Mouse (Mus musculus): ENCODE measurements around the gene Togaram2. TPM values are rescaled to one million over a fixed set of nuclear protein-coding genes. Genes with fewer than 3 reads are reported as not detected.
"Not testable (repeated sequence)": the region's sequence is repeated elsewhere in the genome, so short reads cannot be mapped to it uniquely, and the experiment has no call there.

Gene Togaram2
- polyA plus RNA-seq (2014; fragmentation: Nextera tagmentation; extraction: Ambion mirVana): not detected in 2 replicates

DNA sequence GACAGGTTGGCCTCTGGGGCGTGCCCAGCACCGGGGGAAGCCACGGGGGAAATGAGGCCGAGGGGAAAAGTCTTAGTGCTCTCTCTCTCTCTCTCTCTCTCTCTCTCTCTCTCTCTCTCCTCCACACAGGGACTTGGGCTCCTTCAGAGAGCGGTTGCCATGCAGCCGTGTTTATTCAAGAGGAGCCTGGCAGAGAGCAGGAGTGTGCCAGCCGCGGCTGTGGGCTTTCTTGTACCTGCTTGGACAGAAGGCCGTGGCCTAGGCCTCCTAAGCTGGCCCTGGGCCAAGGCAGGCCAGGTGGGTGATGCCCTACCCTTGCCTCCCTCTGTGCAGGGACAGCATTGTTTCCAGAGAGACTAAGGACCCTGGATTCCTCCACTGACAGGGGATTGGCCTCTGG, at the start of gene Togaram2:
Gene Togaram2, plus strand, starts transcription at position 170 of the 400 bp plus-strand sequence.
- no peak within 1 kb of the TSS for H3K4me3 ChIP-seq (ENCODE audit: low read depth, low read length)
- no peaks in the 10 kb centered on the region for H3K9me3 ChIP-seq (ENCODE audit: control insufficient read depth, low read length)
- H3K36me3 ChIP-seq (ENCODE audit: control insufficient read depth, insufficient read depth, low read length): no peaks in the 10 kb centered on the region
- no peak within 1 kb of the TSS for H3K4me2 ChIP-seq
- ATAC-seq (ENCODE audit: low FRiP score) (no peak), DNase-seq (ENCODE audit: low spot score, missing footprints) (no peak)
- no peaks in the 10 kb centered on the region for H3K27me3 ChIP-seq (ENCODE audit: control insufficient read depth, insufficient read depth, low read length)
- WGBS: 49% methylated on average over 9 of the region's 9 CpGs
- H3K27ac ChIP-seq (ENCODE audit: low read depth, low read length): no peak within 1 kb of the TSS
- no peak within 1 kb of the TSS for H3K9ac ChIP-seq (ENCODE audit: low read length)
- no peaks in the 10 kb centered on the region for H3K4me1 ChIP-seq (ENCODE audit: control insufficient read depth, insufficient read depth, low read length)

DNA sequence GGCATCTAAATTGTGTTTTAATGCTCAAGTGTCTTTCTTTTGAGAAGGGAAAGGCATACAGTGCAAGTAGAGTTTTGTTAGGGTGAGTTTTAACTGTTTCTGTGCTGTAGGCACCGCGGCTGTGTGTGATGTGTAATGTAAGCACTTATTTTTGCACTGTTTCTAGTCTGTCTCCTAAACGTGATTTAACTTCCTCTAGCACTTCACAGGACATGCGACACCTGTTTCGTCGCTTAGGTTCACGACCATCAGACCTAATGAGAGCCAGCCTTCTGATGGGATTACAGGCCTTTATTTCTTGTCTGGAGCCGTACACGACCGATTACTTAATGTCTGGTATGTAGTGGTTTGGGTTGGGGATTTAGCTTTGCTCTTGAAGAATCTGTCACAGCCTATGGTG, 41.3 kb upstream of the Togaram2 start:
- DNase-seq (ENCODE audit: low spot score, missing footprints) (no peak), ATAC-seq (ENCODE audit: low FRiP score) (no peak)
- H3K27me3 ChIP-seq (ENCODE audit: control insufficient read depth, insufficient read depth, low read length): no peaks in the 10 kb centered on the region
- H3K9me3 ChIP-seq (ENCODE audit: control insufficient read depth, low read length): no peaks in the 10 kb centered on the region
- H3K4me3 ChIP-seq (ENCODE audit: low read depth, low read length): no peak overlapping the region
- H3K4me1 ChIP-seq (ENCODE audit: control insufficient read depth, insufficient read depth, low read length): no peaks in the 10 kb centered on the region
- no peak overlapping the region for H3K4me2 ChIP-seq
- H3K9ac ChIP-seq (ENCODE audit: low read length): no peak overlapping the region
- WGBS: 91% methylated on average over 10 of the region's 10 CpGs
- H3K36me3 ChIP-seq (ENCODE audit: control insufficient read depth, insufficient read depth, low read length): peaks cover 13% of the 10 kb centered on the region
- no peak overlapping the region for H3K27ac ChIP-seq (ENCODE audit: low read depth, low read length)

- H3K9ac ChIP-seq (ENCODE audit: low read length): no peak overlapping the region
- DNase-seq (ENCODE audit: low spot score, missing footprints) (no peak), ATAC-seq (ENCODE audit: low FRiP score) (no peak)
- H3K27ac ChIP-seq (ENCODE audit: low read depth, low read length): no peak overlapping the region
- H3K4me1 ChIP-seq (ENCODE audit: control insufficient read depth, insufficient read depth, low read length): no peaks in the 10 kb centered on the region
- H3K36me3 ChIP-seq (ENCODE audit: control insufficient read depth, insufficient read depth, low read length): peaks cover 12% of the 10 kb centered on the region
- no peak overlapping the region for H3K4me3 ChIP-seq (ENCODE audit: low read depth, low read length)
- WGBS: 84% methylated on average over 8 of the region's 8 CpGs
- H3K27me3 ChIP-seq (ENCODE audit: control insufficient read depth, insufficient read depth, low read length): no peaks in the 10 kb centered on the region
- H3K4me2 ChIP-seq: no peak overlapping the region
- H3K9me3 ChIP-seq (ENCODE audit: control insufficient read depth, low read length): no peaks in the 10 kb centered on the region
Observed at GRCm38 (mm10) chr17:71633350-71633749, 39.7 kb upstream of the Togaram2 start.

GRCm38 (mm10) chr17:71636786-71637185, 36.3 kb upstream of the Togaram2 start:
- Histone ChIP-seq H3K4me1 (ENCODE audit: control insufficient read depth, insufficient read depth, low read length) (no peaks in the 10 kb centered on the region), H3K27ac (ENCODE audit: low read depth, low read length) (no peak overlapping the region)

GRCm38 (mm10) chr17:71637750-71638265, 35.3 kb upstream of the Togaram2 start:
- no peaks in the 10 kb centered on the region for H3K4me1 ChIP-seq (ENCODE audit: control insufficient read depth, insufficient read depth, low read length)
- H3K27me3 ChIP-seq (ENCODE audit: control insufficient read depth, insufficient read depth, low read length): no peaks in the 10 kb centered on the region
- H3K9me3 ChIP-seq (ENCODE audit: control insufficient read depth, low read length): no peaks in the 10 kb centered on the region
- no peak overlapping the region for H3K4me2 ChIP-seq
- no peak overlapping the region for H3K4me3 ChIP-seq (ENCODE audit: low read depth, low read length)
- ATAC-seq (ENCODE audit: low FRiP score): no peak
- H3K27ac ChIP-seq (ENCODE audit: low read depth, low read length): no peak overlapping the region
- no peak overlapping the region for H3K9ac ChIP-seq (ENCODE audit: low read length)
- WGBS: 88% methylated on average over 4 of the region's 4 CpGs
- peaks cover 27% of the 10 kb centered on the region for H3K36me3 ChIP-seq (ENCODE audit: control insufficient read depth, insufficient read depth, low read length)
- DNase-seq (ENCODE audit: low spot score, missing footprints): no peak

More at GRCm38 (mm10) chr17:71636786-71637185, 36.3 kb upstream of the Togaram2 start:
- Histone ChIP-seq H3K9ac (ENCODE audit: low read length) (no peak overlapping the region), H3K27me3 (ENCODE audit: control insufficient read depth, insufficient read depth, low read length) (no peaks in the 10 kb centered on the region), H3K9me3 (ENCODE audit: control insufficient read depth, low read length) (no peaks in the 10 kb centered on the region), H3K4me3 (ENCODE audit: low read depth, low read length) (no peak overlapping the region), H3K36me3 (ENCODE audit: control insufficient read depth, insufficient read depth, low read length) (peaks cover 25% of the 10 kb centered on the region), H3K4me2 (no peak overlapping the region)
- WGBS: 91% methylated on average over 8 of the region's 8 CpGs
- no peak for DNase-seq (ENCODE audit: low spot score, missing footprints)
- no peak for ATAC-seq (ENCODE audit: low FRiP score)

DNA sequence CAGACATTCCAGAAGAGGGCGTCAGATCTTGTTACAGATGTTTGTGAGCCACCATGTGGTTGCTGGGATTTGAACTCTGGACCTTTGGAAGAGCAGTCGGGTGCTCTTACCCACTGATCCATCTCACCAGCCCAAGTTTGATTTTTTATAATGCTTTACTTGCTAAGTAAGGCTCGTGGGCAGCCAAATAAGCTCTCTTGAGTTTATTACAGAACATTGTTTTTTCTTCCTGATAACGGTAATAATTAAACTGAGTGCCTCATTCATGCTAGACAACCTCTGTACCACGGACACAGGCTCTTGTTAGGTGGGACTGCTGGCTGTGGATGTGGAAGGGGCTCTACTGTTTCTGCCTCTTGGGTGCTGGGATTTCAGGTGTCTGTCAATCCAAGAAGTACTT, 34.0 kb upstream of the Togaram2 start:
- H3K36me3 ChIP-seq (ENCODE audit: control insufficient read depth, insufficient read depth, low read length): peaks cover 22% of the 10 kb centered on the region
- H3K9ac ChIP-seq (ENCODE audit: low read length); H3K9me3 ChIP-seq (ENCODE audit: control insufficient read depth, low read length); H3K4me1 ChIP-seq (ENCODE audit: control insufficient read depth, insufficient read depth, low read length); H3K27me3 ChIP-seq (ENCODE audit: control insufficient read depth, insufficient read depth, low read length); DNase-seq (ENCODE audit: low spot score, missing footprints); H3K27ac ChIP-seq (ENCODE audit: low read depth, low read length); ATAC-seq (ENCODE audit: low FRiP score); H3K4me2 ChIP-seq; H3K4me3 ChIP-seq (ENCODE audit: low read depth, low read length): not testable (repeated sequence)
- 91% methylated on average over 5 of the region's 5 CpGs for WGBS

- no peak for ATAC-seq (ENCODE audit: low FRiP score)
Observed at GRCm38 (mm10) chr17:71640421-71641085, 32.5 kb upstream of the Togaram2 start.

DNA sequence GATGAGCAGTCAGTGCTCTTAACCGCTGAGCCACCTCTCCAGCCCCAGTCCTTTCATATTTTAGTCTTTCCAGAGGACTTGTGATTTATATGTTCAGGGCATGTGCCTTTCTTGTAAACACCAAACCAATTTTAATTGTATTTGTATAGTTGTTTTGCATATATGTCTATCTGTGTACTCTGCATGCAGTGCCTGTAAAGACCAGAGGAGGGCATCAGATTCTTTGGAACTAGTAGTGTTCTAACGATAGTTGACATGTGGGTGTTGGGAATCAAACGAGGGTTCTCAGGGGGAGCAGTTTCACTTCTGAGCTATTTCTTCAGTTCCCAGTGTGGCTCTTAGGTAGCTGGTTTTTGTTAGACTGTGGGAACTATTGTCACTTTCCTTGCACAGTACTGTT, 30.9 kb upstream of the Togaram2 start:
- 89% methylated on average over 3 of the region's 3 CpGs for WGBS
- peaks cover 22% of the 10 kb centered on the region for H3K36me3 ChIP-seq (ENCODE audit: control insufficient read depth, insufficient read depth, low read length)

More at GRCm38 (mm10) chr17:71640421-71641085, 32.5 kb upstream of the Togaram2 start:
- H3K27me3 ChIP-seq (ENCODE audit: control insufficient read depth, insufficient read depth, low read length): no peaks in the 10 kb centered on the region
- H3K36me3 ChIP-seq (ENCODE audit: control insufficient read depth, insufficient read depth, low read length): peaks cover 22% of the 10 kb centered on the region
- no peak overlapping the region for H3K4me2 ChIP-seq
- WGBS: 93% methylated on average over 9 of the region's 9 CpGs
- no peak overlapping the region for H3K9ac ChIP-seq (ENCODE audit: low read length)
- H3K27ac ChIP-seq (ENCODE audit: low read depth, low read length): no peak overlapping the region
- H3K9me3 ChIP-seq (ENCODE audit: control insufficient read depth, low read length): no peaks in the 10 kb centered on the region
- H3K4me1 ChIP-seq (ENCODE audit: control insufficient read depth, insufficient read depth, low read length): no peaks in the 10 kb centered on the region
- no peak for DNase-seq (ENCODE audit: low spot score, missing footprints)
- no peak overlapping the region for H3K4me3 ChIP-seq (ENCODE audit: low read depth, low read length)

GRCm38 (mm10) chr17:71650011-71650410, 23.1 kb upstream of the Togaram2 start:
- ATAC-seq (ENCODE audit: low FRiP score) (no peak), DNase-seq (ENCODE audit: low spot score, missing footprints) (no peak)
- Histone ChIP-seq H3K27ac (ENCODE audit: low read depth, low read length) (no peak overlapping the region), H3K4me3 (ENCODE audit: low read depth, low read length) (no peak overlapping the region), H3K36me3 (ENCODE audit: control insufficient read depth, insufficient read depth, low read length) (peaks cover 12% of the 10 kb centered on the region; the same call in 1 of the 2 replicates), H3K9me3 (ENCODE audit: control insufficient read depth, low read length) (no peaks in the 10 kb centered on the region), H3K4me2 (no peak overlapping the region), H3K9ac (ENCODE audit: low read length) (no peak overlapping the region), H3K4me1 (ENCODE audit: control insufficient read depth, insufficient read depth, low read length) (no peaks in the 10 kb centered on the region), H3K27me3 (ENCODE audit: control insufficient read depth, insufficient read depth, low read length) (no peaks in the 10 kb centered on the region)
- 97% methylated on average over 9 of the region's 9 CpGs for WGBS

More for the DNA sequence above, 30.9 kb upstream of the Togaram2 start:
- Histone ChIP-seq H3K27ac (ENCODE audit: low read depth, low read length) (no peak overlapping the region), H3K27me3 (ENCODE audit: control insufficient read depth, insufficient read depth, low read length) (no peaks in the 10 kb centered on the region), H3K4me1 (ENCODE audit: control insufficient read depth, insufficient read depth, low read length) (no peaks in the 10 kb centered on the region), H3K9me3 (ENCODE audit: control insufficient read depth, low read length) (no peaks in the 10 kb centered on the region), H3K4me3 (ENCODE audit: low read depth, low read length) (no peak overlapping the region), H3K4me2 (no peak overlapping the region), H3K9ac (ENCODE audit: low read length) (no peak overlapping the region)
- ATAC-seq (ENCODE audit: low FRiP score) (no peak), DNase-seq (ENCODE audit: low spot score, missing footprints) (no peak)

Measured in midbrain, embryonic 11.5 days (tissue).